In genomic region chr11:9962696-9963202, GRCm38 (mm10) we compare ENCODE assay signal across 12 mouse cellular contexts.
"Had no signal": no experiment of that assay in that cellular context is flagged by ENCODE, and none has a peak within 500 bp of the region (broad histone marks: within the 10 kb centered on the region; RNA-seq: fewer than 3 reads in every experiment).

No protein-coding gene starts in this region.

- DNase-seq: kidney, adult 18-20 months; kidney, postnatal 10 days; kidney, postnatal 4 days; left cerebral cortex, postnatal 4 days; lung, adult 18-20 months; right cerebral cortex, postnatal 14 days; thymus, adult 18-20 months; thymus, postnatal 14 days had no signal

- H3K36me3 ChIP-seq: intestine, embryonic 15.5 days; limb, embryonic 13.5 days had no signal

- H3K4me1 ChIP-seq: intestine, embryonic 15.5 days; limb, embryonic 13.5 days had no signal

- H3K4me2 ChIP-seq: intestine, embryonic 15.5 days; limb, embryonic 13.5 days had no signal

- ATAC-seq: intestine, embryonic 15.5 days had no signal

- H3K4me3 ChIP-seq: intestine, embryonic 15.5 days; layer of hippocampus, adult 2 months; limb, embryonic 13.5 days had no signal

- H3K9me3 ChIP-seq: intestine, embryonic 15.5 days; limb, embryonic 13.5 days had no signal

- H3K27ac ChIP-seq: intestine, embryonic 15.5 days; layer of hippocampus, adult 2 months; limb, embryonic 13.5 days; liver, embryonic 14.5 days had no signal

- H3K27me3 ChIP-seq: intestine, embryonic 15.5 days; limb, embryonic 13.5 days had no signal

- H3K9ac ChIP-seq: intestine, embryonic 15.5 days; limb, embryonic 13.5 days; liver, embryonic 14.5 days had no signal
